Mouse (Mus musculus): ENCODE data around the gene Dync2li1. TPM values are rescaled to one million over a fixed set of nuclear protein-coding genes. Genes with fewer than 3 reads are reported as not detected.

Dync2li1 gene
- polyA plus RNA-seq, 1 experiment from 2014 or later, result 39.4 TPM

GRCm38 (mm10) chr17:84689316-84689715, 63.0 kb downstream of the Dync2li1 start:
- 57% methylated on average over 5 of the region's 5 CpGs for WGBS
- no peaks in the 10 kb centered on the region for H3K36me3 ChIP-seq
- H3K9ac ChIP-seq, result no peak overlapping the region
- no peak overlapping the region for H3K4me2 ChIP-seq
- no peaks in the 10 kb centered on the region for H3K9me3 ChIP-seq
- no peaks in the 10 kb centered on the region for H3K27me3 ChIP-seq
- ATAC-seq (ENCODE audit: borderline replicate concordance, extremely low read depth, low FRiP score, low TSS enrichment), result no peak
- H3K4me1 ChIP-seq, result 0 out of 2 replicates have a peak, but pooled peaks cover under 1% of the 10 kb centered on the region
- no peak overlapping the region for H3K4me3 ChIP-seq
- no peak overlapping the region for H3K27ac ChIP-seq

GRCm38 (mm10) chr17:84690111-84690510, 63.8 kb downstream of the Dync2li1 start:
- Histone ChIP-seq H3K4me3 (no peak overlapping the region), H3K9me3 (no peaks in the 10 kb centered on the region), H3K27ac (no peak overlapping the region), H3K27me3 (no peaks in the 10 kb centered on the region), H3K4me2 (no peak overlapping the region), H3K4me1 (no peaks in the 10 kb centered on the region), H3K9ac (no peak overlapping the region), H3K36me3 (no peaks in the 10 kb centered on the region)
- ATAC-seq (ENCODE audit: borderline replicate concordance, extremely low read depth, low FRiP score, low TSS enrichment), result no peak
- 70% methylated on average over 5 of the region's 5 CpGs for WGBS

GRCm38 (mm10) chr17:84693741-84694140, 67.4 kb downstream of the Dync2li1 start:
- H3K4me1 ChIP-seq, result no peaks in the 10 kb centered on the region
- H3K36me3 ChIP-seq, result no peaks in the 10 kb centered on the region
- no peak overlapping the region for H3K4me3 ChIP-seq
- no peak for ATAC-seq (ENCODE audit: borderline replicate concordance, extremely low read depth, low FRiP score, low TSS enrichment)
- H3K27me3 ChIP-seq, result no peaks in the 10 kb centered on the region
- H3K4me2 ChIP-seq, result no peak overlapping the region
- no peaks in the 10 kb centered on the region for H3K9me3 ChIP-seq
- WGBS, result 58% methylated on average over 2 of the region's 2 CpGs
- no peak overlapping the region for H3K27ac ChIP-seq
- H3K9ac ChIP-seq, result no peak overlapping the region

GRCm38 (mm10) chr17:84696537-84696936, 70.2 kb downstream of the Dync2li1 start:
- H3K27ac ChIP-seq, result no peak overlapping the region
- no peaks in the 10 kb centered on the region for H3K9me3 ChIP-seq
- H3K9ac ChIP-seq, result no peak overlapping the region
- H3K4me2 ChIP-seq, result no peak overlapping the region
- H3K4me3 ChIP-seq, result no peak overlapping the region
- whole genome bisulfite sequencing, result 57% methylated on average over 6 of the region's 6 CpGs
- no peaks in the 10 kb centered on the region for H3K27me3 ChIP-seq
- ATAC-seq (ENCODE audit: borderline replicate concordance, extremely low read depth, low FRiP score, low TSS enrichment), result no peak
- no peaks in the 10 kb centered on the region for H3K4me1 ChIP-seq
- no peaks in the 10 kb centered on the region for H3K36me3 ChIP-seq

- no peak overlapping the region for H3K9ac ChIP-seq
- no peak overlapping the region for H3K4me3 ChIP-seq
- H3K27me3 ChIP-seq, result no peaks in the 10 kb centered on the region
- no peak overlapping the region for H3K4me2 ChIP-seq
- WGBS, result 22% methylated on average over 5 of the region's 5 CpGs
- H3K4me1 ChIP-seq, result no peaks in the 10 kb centered on the region
- no peak overlapping the region for H3K27ac ChIP-seq
- ATAC-seq (ENCODE audit: borderline replicate concordance, extremely low read depth, low FRiP score, low TSS enrichment), result no peak
- no peaks in the 10 kb centered on the region for H3K9me3 ChIP-seq
- H3K36me3 ChIP-seq, result no peaks in the 10 kb centered on the region
Measured at GRCm38 (mm10) chr17:84698727-84699126, 72.4 kb downstream of the Dync2li1 start.

Other genes with a start within 250 kb of the Dync2li1 start
- gene Thada, start 160.3 kb upstream of the Dync2li1 start, polyA plus RNA-seq (2015; fragmentation: Nextera tagmentation; extraction: Ambion mirVana), result 8.3 and 10.0 TPM in 2 replicates
- 7.4 and 8.8 TPM in 2 replicates for gene Plekhh2, start 114.6 kb upstream of the Dync2li1 start, polyA plus RNA-seq (2015; fragmentation: Nextera tagmentation; extraction: Ambion mirVana)
- 0.06 TPM in 1 of 2 replicates, not detected in the other for gene Abcg8, start 49.8 kb downstream of the Dync2li1 start, polyA plus RNA-seq (2015; fragmentation: Nextera tagmentation; extraction: Ambion mirVana)
- gene Abcg5, start 56.5 kb downstream of the Dync2li1 start, polyA plus RNA-seq (2015; fragmentation: Nextera tagmentation; extraction: Ambion mirVana), result 0.46 and 0.68 TPM in 2 replicates
- gene Lrpprc, start 164.3 kb downstream of the Dync2li1 start, polyA plus RNA-seq (2015; fragmentation: Nextera tagmentation; extraction: Ambion mirVana), result 34.9 and 38.2 TPM in 2 replicates